Mouse (Mus musculus) forebrain, postnatal 0 days (tissue): Measurements from ENCODE around the gene Npas2. TPM values are rescaled to one million over a fixed set of nuclear protein-coding genes. Genes with fewer than 3 reads are reported as not detected.

ENCODE experiments used
- ATAC-seq: fragments of 200-750 bp; cut with Nextera tagmentation; 2 replicates; pipeline ENCODE4 v1.8.0; 2017; ENCODE audit warnings: mild to moderate bottlenecking, moderate library complexity
- DNase-seq: peaks from one replicate; pipeline ENCODE4 v3.0.0-alpha.2; 2015
- H3K27ac ChIP-seq: fragments of 300-500 bp; sonication (generic); 2 replicates; pipeline ENCODE4 v1.5.1; 2014; ENCODE audit warnings: low read depth, mild to moderate bottlenecking, antibody characterized with exemption, low read length, moderate library complexity, mixed read lengths
- H3K27me3 ChIP-seq: fragments of 300-500 bp; sonication (generic); 2 replicates; pipeline ENCODE4 v1.6.1; 2014; ENCODE audit warnings: mild to moderate bottlenecking, low read length, mixed read lengths; ENCODE audit not compliant: insufficient read depth
- H3K36me3 ChIP-seq: fragments of 300-500 bp; sonication (generic); 2 replicates; pipeline ENCODE4 v1.6.1; 2014; ENCODE audit warnings: mild to moderate bottlenecking, moderate library complexity; ENCODE audit not compliant: insufficient read depth
- H3K4me1 ChIP-seq: fragments of 300-500 bp; sonication (generic); 2 replicates; pipeline ENCODE4 v1.6.1; 2014; ENCODE audit warnings: antibody characterized with exemption; ENCODE audit not compliant: insufficient read depth
- H3K4me2 ChIP-seq: fragments of 300-500 bp; sonication (generic); 2 replicates; pipeline ENCODE4 v1.6.1; 2014; ENCODE audit warnings: low read depth, mild to moderate bottlenecking, moderate library complexity
- H3K4me3 ChIP-seq: fragments of 300-500 bp; sonication (generic); 2 replicates; pipeline ENCODE4 v1.5.1; 2014; ENCODE audit warnings: low read depth, low read length, mixed read lengths
- H3K9ac ChIP-seq: fragments of 300-500 bp; sonication (generic); 2 replicates; pipeline ENCODE4 v1.6.1; 2014; ENCODE audit warnings: mild to moderate bottlenecking
- H3K9me3 ChIP-seq: fragments of 300-500 bp; sonication (generic); 2 replicates; pipeline ENCODE4 v1.6.1; 2016; ENCODE audit warnings: low read length
- CTCF ChIP-seq: sonication (generic); IDR thresholded peaks from 2 replicates; pipeline ENCODE4 v1.5.1; 2016; ENCODE audit warnings: antibody characterized with exemption, control low read depth, low read depth
- WGBS: fragments of 180-500 bp; shearing (Covaris S2); extraction: QIAGEN DNeasy Blood & Tissue Kit; methylation state at CpG from one replicate; pipeline ENCODE4 v1.1.7; 2014; 5-methylcytosine and 5-hydroxymethylcytosine counted together
- polyA plus RNA-seq: library from polyadenylated mRNA; unstranded; fragments of >200 nt; fragmentation: Nextera tagmentation; extraction: Ambion mirVana; gene quantifications from 2 replicates; pipeline ENCODE4 v1.2.1, GENCODE M21; 2015
- total RNA-seq: library from RNA; depleted of rRNA; stranded (reverse); fragments of >200 nt; gene quantifications from 2 replicates; pipeline ENCODE4 v1.2.3, GENCODE M21; 2014

Gene Npas2
- total and polyA plus RNA-seq, 2 experiments from 2014 or later = 3.3 to 4.6 TPM

DNA sequence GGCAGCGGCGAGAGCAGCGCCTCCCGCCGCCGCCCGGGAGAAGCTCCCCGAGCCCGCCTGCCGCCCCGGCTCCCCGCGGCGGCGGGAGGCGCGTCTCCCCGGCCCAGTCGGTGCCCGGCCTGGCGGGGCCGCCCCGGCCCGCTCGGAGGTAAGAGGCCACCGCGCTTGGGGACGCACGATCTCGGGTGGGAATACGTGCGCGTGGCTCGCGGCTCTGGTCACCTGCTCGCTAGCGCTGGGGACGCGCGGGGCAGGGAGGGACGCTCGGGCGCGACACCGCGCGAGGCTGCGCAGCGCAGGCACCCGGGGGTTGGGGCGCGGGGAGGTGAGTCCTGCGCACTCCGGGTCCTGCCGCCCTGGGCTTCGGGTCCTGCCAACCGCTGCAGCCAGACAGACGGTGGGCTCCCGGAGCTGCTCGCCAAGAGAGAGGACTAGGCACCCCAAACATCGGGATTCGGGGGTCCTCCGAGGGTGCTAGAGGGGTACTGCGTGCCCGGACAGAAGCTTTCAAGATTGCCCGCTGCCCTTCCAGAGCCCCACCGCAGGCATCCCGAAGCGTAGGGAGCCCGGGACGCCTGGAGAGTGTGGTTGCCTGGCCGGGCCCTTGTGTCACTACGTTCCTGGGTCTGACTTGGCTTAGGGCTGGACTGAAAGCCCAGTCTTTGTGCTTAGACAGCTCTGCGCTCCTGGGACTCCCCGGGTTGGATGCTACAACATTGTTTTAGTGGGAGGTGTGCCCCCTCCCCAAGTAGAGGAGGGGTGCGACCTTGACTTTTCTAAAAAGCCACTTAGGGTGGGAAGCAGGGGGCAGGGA lies 538 bp downstream of the Npas2 start:
- no peaks in the 10 kb centered on the region for H3K9me3 ChIP-seq
- ATAC-seq (peak; percentile 88), DNase-seq (peak; percentile 58)
- no peaks in the 10 kb centered on the region for H3K36me3 ChIP-seq
- H3K27me3 ChIP-seq = peaks cover 21% of the 10 kb centered on the region
- peak overlapping the region; percentile 71 for H3K9ac ChIP-seq
- H3K4me1 ChIP-seq = no peaks in the 10 kb centered on the region
- H3K27ac ChIP-seq = peak overlapping the region; percentile 54
- H3K4me3 ChIP-seq = peak overlapping the region; percentile 80
- TF ChIP-seq CTCF = no peak
- 1% methylated on average over 64 of the region's 76 CpGs for WGBS
- peak overlapping the region; percentile 99 for H3K4me2 ChIP-seq

DNA sequence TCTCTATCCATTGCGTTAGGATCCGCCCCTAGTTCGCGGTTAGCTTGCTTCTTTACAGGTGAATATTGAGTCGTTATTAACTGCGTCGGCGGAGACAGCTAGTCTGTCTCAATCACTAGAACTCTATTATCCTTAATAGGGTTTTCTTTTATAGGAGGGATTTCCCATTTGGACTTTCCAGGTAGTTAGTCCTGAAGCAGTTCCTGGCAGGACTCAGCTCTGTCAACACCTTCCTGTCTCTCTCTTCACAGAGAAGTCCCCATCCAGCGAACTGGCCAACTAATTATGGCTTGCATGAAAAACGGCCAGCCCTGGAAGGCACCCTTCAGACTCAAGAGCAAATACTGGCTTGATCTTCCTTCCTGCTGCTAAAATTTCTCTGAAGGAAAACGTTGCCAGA lies 1.4 kb downstream of the Npas2 start:
- no peak for TF ChIP-seq CTCF
- H3K4me1 ChIP-seq = no peaks in the 10 kb centered on the region
- H3K27me3 ChIP-seq = peaks cover 21% of the 10 kb centered on the region
- peak overlapping the region; percentile 99 for H3K4me2 ChIP-seq
- H3K4me3 ChIP-seq = peak overlapping the region; percentile 80
- 3% methylated on average over 11 of the region's 11 CpGs for WGBS
- no peak for ATAC-seq
- no peaks in the 10 kb centered on the region for H3K36me3 ChIP-seq
- DNase-seq = no peak
- 0 out of 2 replicates have a peak overlapping the region, but pooled peaks have one; percentile 71 for H3K9ac ChIP-seq
- H3K9me3 ChIP-seq = no peaks in the 10 kb centered on the region
- no peak overlapping the region for H3K27ac ChIP-seq

- Histone ChIP-seq H3K4me2 (no peak overlapping the region), H3K9ac (no peak overlapping the region), H3K4me3 (no peak overlapping the region), H3K9me3 (no peaks in the 10 kb centered on the region), H3K36me3 (no peaks in the 10 kb centered on the region), H3K27me3 (peaks cover 21% of the 10 kb centered on the region), H3K27ac (no peak overlapping the region), H3K4me1 (no peaks in the 10 kb centered on the region)
- ATAC-seq = no peak
- TF ChIP-seq CTCF = no peak
- peak; percentile 26 for DNase-seq
- WGBS = 31% methylated on average over 6 of the region's 6 CpGs
Measured at GRCm38 (mm10) chr1:39196126-39196525, 2.6 kb downstream of the Npas2 start.

GRCm38 (mm10) chr1:39196676-39197375 lies 3.3 kb downstream of the Npas2 start:
- ATAC-seq = no peak
- DNase-seq = no peak
- peaks cover 21% of the 10 kb centered on the region for H3K27me3 ChIP-seq
- H3K4me2 ChIP-seq = no peak overlapping the region
- H3K9me3 ChIP-seq = no peaks in the 10 kb centered on the region
- no peak overlapping the region for H3K4me3 ChIP-seq
- TF ChIP-seq CTCF = peak; percentile 39
- H3K4me1 ChIP-seq = no peaks in the 10 kb centered on the region
- H3K27ac ChIP-seq = no peak overlapping the region
- H3K36me3 ChIP-seq = no peaks in the 10 kb centered on the region
- H3K9ac ChIP-seq = no peak overlapping the region
- WGBS = 49% methylated on average over 12 of the region's 12 CpGs

DNA sequence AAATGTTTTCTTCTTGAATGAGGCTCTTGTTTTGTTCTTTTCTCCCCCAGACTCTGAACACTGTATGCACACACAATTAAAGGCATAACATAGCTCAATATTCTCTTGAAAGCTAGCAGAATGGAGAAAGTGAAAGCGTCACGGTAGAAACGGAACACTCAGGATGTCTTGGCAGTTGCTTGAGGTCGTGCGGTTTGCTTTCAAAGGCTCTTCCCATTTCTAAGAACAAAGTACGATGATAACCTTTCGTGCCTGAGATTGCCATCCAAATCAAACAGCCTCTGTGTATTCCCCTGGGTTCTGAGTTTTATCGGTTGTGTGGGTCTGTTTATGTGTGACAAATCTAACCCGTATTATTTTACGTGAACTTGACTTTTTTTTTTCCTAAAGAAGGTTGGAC lies 11.5 kb downstream of the Npas2 start:
- no peak overlapping the region for H3K4me2 ChIP-seq
- WGBS = 81% methylated on average over 10 of the region's 10 CpGs
- no peak overlapping the region for H3K27ac ChIP-seq
- no peaks in the 10 kb centered on the region for H3K4me1 ChIP-seq
- ATAC-seq = no peak
- H3K9me3 ChIP-seq = no peaks in the 10 kb centered on the region
- H3K27me3 ChIP-seq = no peaks in the 10 kb centered on the region
- H3K9ac ChIP-seq = no peak overlapping the region
- H3K36me3 ChIP-seq = no peaks in the 10 kb centered on the region
- no peak overlapping the region for H3K4me3 ChIP-seq
- no peak for TF ChIP-seq CTCF
- no peak for DNase-seq

DNA sequence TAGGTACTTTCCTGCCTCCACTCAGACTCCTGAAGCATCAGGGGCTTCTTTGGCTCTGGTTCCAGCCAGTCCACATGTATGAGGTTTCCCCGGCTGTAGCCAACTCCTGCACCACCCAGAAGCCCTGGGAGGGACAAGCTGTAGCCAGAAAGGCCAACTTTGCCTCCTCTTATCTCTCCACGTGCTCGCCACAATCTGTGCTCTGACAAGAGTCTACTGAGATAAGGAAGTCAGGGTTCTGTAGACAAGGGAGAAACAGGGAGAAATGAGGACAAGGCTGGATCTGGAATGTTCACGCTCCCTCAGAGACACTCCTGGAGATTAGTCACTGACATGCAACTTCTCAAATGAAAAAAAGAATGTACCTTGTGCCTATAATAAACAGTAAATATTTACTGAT lies 12.2 kb downstream of the Npas2 start:
- H3K27me3 ChIP-seq = no peaks in the 10 kb centered on the region
- no peak for ATAC-seq
- H3K4me1 ChIP-seq = no peaks in the 10 kb centered on the region
- 93% methylated on average over 4 of the region's 4 CpGs for WGBS
- no peak overlapping the region for H3K9ac ChIP-seq
- TF ChIP-seq CTCF = no peak
- H3K4me3 ChIP-seq = no peak overlapping the region
- DNase-seq = no peak
- H3K36me3 ChIP-seq = no peaks in the 10 kb centered on the region
- H3K9me3 ChIP-seq = no peaks in the 10 kb centered on the region
- H3K4me2 ChIP-seq = no peak overlapping the region
- H3K27ac ChIP-seq = no peak overlapping the region

GRCm38 (mm10) chr1:39206942-39207341 lies 13.4 kb downstream of the Npas2 start:
- peak; percentile 31; the same call in 1 of the 2 replicates for TF ChIP-seq CTCF
- H3K27me3 ChIP-seq = no peaks in the 10 kb centered on the region
- 40% methylated on average over 7 of the region's 7 CpGs for WGBS

More at GRCm38 (mm10) chr1:39206942-39207341, 13.4 kb downstream of the Npas2 start:
- Histone ChIP-seq H3K4me2 (no peak overlapping the region), H3K9me3 (no peaks in the 10 kb centered on the region), H3K4me3 (no peak overlapping the region), H3K36me3 (no peaks in the 10 kb centered on the region), H3K27ac (no peak overlapping the region), H3K4me1 (no peaks in the 10 kb centered on the region), H3K9ac (no peak overlapping the region)
- ATAC-seq = no peak
- DNase-seq = no peak
